Mouse (Mus musculus) frontal cortex, postnatal 36 days (tissue): Measurements from ENCODE around the gene Ing1.

Source experiments
- DNase-seq, 2 experiments: peaks; one replicate each; pipeline ENCODE4 v3.0.0; 2022; ENCODE audit warnings: low spot score in 2 of 2

Gene Ing1

GRCm38 (mm10) chr8:11554799-11555719, at the start of gene Ing1:
Gene Ing1, plus strand, starts transcription at chr8:11555571.
- peak; percentile 91 to 94 for DNase-seq

DNA sequence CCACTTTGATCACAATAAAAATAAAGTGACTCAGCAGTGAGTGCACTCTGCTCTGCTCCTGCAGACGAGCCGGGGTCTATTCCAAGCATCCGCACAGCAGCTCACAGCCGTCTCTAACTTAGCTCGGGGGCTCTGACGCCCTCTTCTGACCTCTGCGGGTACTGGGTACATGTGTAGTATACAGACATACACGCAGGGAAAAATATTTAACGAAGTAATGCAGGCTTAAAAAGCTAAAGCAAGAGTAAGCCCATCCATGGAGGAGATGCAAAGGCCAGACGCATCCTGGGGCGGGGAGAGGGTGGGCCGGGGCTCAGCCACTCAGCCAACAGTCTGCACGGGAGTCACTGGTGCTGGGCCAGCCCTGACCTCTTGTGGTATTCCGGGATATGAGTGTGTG, 49.3 kb upstream of the Ing1 start:
- no peak for DNase-seq

GRCm38 (mm10) chr8:11506802-11507201, 48.6 kb upstream of the Ing1 start:
- DNase-seq = no peak

DNA sequence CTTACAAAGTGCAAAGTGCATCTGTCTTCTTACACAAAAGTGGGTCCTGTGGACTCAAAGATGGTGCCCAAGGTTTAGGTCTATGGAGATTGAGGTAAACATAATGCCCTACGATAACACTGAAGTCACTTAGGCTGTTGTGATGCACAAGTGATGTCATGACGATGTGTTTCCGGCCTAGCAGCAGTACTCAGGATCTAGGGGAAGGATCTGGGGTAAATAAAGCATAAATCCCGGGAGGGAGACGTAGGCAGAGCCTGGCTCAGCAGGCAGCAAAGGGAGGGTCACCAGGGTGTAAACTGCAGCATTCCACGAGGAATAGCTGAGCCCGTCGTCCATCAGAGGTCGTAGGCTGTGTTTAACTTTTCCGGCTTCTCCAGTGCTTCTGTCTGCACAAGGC, 46.5 kb upstream of the Ing1 start:
- no peak for DNase-seq

- DNase-seq = no peak
Measured at GRCm38 (mm10) chr8:11510971-11511370, 44.4 kb upstream of the Ing1 start.

GRCm38 (mm10) chr8:11512711-11513110, 42.7 kb upstream of the Ing1 start:
- DNase-seq = no peak

- DNase-seq = no peak
Measured at GRCm38 (mm10) chr8:11513247-11513646, 42.1 kb upstream of the Ing1 start.

DNA sequence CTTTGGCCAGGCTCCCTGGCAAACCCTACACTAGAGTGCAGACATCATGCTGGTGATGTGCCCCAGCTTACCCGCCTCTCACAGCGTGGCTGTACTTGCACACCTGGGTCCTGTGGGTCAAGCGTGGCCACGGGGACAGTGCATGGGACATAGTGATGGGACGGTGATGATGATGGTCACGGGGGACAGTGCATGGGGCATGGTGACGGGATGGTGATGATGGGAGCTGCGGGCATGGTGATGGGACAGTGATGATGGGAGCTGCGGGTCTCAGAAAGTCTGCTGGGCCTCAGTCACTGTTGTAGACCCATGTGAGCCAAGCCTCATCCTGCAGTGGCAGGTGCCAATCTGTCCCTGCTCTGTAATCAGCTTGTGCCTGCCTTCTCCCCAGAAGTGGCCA, 39.1 kb upstream of the Ing1 start:
- DNase-seq = no peak

GRCm38 (mm10) chr8:11517366-11518055, 37.9 kb upstream of the Ing1 start:
- no peak for DNase-seq

DNA sequence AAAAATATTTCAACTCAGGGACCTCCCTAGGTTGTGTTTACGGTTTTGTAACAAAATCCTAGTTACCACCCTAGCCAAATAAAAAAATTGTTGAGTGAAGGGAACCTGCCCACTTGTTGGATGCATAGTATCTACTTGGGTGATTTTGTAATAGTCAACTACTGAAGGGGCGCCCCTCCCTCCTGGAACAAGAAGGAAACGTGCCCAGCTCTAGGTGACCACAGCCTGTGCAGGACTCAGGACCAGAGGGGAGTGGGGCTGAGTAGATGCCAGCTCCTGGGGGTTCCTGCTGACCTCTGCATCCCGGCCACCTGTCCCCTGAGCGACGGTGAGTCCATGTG, 37.3 kb upstream of the Ing1 start:
- DNase-seq = no peak

GRCm38 (mm10) chr8:11518676-11519075, 36.7 kb upstream of the Ing1 start:
- DNase-seq = no peak

DNA sequence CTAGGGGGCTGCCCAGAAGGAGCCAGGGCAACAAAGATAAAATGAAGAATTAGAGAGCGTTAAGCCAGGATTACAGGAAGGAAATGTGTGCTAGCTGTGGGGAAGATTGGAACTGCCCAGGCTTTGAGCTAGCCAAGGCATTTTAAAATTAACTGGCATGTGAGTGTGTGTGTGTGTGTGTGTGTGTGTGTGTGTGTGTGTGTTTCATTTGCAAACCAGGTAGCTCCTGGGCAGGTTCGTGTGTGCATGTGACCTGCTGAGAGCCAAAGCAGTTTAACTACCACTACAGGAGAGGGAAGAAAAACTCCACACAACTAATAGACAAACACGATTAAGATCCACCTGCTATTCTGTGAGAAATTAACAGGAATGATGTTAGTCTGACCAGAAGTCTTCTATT, 32.0 kb upstream of the Ing1 start:
- DNase-seq = no peak

DNA sequence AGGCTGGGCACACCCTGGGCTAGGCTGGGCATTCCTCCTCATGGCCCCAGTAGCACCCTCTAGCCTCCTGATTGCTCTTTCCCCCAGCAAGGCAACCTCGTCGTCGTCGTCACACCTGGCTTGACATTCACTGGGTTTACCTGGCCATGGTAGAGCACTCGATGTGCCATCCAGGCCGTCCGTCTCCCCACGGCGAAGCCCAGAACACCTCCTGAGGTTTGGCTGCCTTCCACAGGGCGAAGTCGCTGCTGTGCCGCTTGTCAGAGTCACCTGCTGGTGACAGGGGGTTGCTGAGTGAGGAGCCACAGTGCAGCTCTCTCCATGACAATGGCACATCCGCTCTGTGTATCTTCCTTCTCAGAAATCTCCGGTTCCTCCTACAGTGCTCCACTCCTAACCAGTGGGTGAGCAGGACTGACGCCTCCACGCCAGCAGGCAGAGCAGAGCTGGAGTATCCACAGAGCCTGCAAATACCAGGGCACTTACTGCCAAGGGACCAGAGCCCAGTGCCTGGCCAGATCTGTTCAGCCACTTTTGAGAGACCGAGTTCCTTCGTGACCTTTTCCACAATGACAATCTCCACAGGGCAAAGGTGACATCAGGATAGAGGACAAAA, 25.1 kb upstream of the Ing1 start:
- DNase-seq = no peak

- DNase-seq = no peak
Measured at GRCm38 (mm10) chr8:11530849-11531248, 24.5 kb upstream of the Ing1 start.

- no peak for DNase-seq
Measured at GRCm38 (mm10) chr8:11534494-11534893, 20.9 kb upstream of the Ing1 start.

- DNase-seq = no peak
Measured at GRCm38 (mm10) chr8:11539049-11539448, 16.3 kb upstream of the Ing1 start.

DNA sequence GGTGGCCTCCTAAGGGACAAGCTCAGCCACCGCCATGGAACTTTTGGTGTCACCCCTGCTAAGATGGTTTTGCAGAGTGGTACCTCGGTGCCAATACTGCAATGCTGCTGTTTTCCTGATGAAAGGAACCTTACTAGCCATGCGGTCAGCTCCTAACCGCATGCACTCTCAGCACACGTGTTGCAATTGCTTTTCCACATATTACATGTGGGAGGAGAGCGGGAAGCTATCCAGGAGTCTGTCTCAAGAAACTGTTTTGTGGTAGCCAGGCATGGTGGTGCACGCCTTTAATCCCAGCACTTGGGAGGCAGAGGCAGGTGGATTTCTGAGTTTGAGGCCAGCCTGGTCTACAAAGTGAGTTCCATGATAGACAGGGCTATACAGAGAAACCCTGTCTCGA, 15.2 kb upstream of the Ing1 start:
- DNase-seq = no peak

- no peak for DNase-seq
Measured at GRCm38 (mm10) chr8:11542031-11542430, 13.3 kb upstream of the Ing1 start.

DNA sequence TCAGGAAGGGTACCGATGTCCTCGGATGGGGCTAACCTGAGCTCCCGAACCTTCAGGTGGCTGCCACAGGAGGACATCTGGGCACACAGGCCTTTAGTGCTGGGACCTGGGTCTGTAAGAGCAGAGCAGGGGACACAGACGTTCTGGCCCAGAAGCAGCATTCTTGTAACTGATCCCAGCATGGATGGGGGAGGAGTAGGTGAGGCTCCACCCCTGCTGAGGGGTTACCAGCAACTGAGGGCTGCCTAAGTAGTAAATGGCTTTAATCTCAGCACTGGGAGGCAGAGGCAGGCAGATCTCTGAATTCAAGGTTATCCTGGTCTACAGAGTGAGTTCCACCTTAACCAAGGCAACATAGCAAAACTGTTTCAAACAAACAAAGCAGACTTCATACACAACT, 12.5 kb upstream of the Ing1 start:
- DNase-seq = no peak

DNA sequence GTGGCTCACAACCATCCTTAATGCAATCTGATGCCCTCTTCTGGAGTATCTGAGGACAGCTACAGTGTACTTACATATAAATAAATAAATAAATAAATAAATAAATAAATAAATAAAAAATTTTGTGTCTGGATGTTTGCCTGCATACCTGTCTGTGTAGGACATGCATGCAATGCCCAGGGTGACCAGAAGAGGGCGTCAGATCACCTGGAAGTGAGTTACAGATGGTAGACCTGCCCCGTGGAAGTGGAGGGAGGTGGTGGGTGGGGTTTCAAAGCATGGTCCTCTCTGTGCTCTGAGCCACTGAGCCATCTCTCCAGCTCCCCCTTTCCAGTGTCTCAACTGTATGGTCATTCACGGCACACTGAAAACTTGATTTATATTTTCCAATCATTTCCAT, 11.0 kb upstream of the Ing1 start:
- DNase-seq = peak in 1 of 2 experiments; percentile 19

GRCm38 (mm10) chr8:11547063-11547462, 8.3 kb upstream of the Ing1 start:
- no peak for DNase-seq

DNA sequence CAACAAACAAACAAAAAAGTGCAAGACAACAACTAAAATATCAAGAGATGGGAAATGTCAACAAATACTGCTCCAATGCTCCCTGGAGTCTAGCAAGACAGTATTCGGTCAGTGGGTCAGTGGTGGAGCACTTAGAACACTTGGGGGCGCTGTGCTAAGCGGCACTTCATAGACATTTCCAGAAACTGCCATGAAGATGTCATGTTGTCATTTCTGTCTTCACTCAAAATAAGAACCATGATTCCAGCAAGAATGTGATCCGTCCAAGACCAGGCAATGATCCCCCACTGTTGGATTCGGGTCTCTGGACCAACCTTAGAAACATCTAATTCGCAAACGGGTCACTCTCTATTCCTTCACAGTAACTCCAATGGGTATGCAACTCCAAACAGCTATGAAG, 5.7 kb upstream of the Ing1 start:
- DNase-seq = peak in 1 of 2 experiments; percentile 29
